Mouse (Mus musculus) megakaryocyte-erythroid progenitor cell, adult 5-6 weeks (primary cell): ENCODE results near the gene D2hgdh. TPM values are rescaled to one million over a fixed set of nuclear protein-coding genes. Genes with fewer than 3 reads are reported as not detected.

ENCODE experiments used
- ATAC-seq: replicated peaks from 2 replicates; pipeline ENCODE4 v1.8.0; 2016; ENCODE audit warnings: mild to moderate bottlenecking, inconsistent platforms; ENCODE audit not compliant: severe bottlenecking, poor library complexity, low FRiP score, low TSS enrichment
- total RNA-seq, 2 experiments: library from RNA; stranded (forward) in 1 of 2; stranded (reverse) in 1 of 2; fragments of 200-1000, 215-1000 nt in 1 of 2; fragments of >200 nt in 1 of 2; fragmentation: Nextera tagmentation in 1 of 2; gene quantifications; 2 replicates each; pipeline ENCODE4 v1.2.3; 2014 to 2017

The D2hgdh gene
- total RNA-seq (2014; fragmentation: Nextera tagmentation) (13.4 and 22.1 TPM in 2 replicates), total RNA-seq (2017) (18.1 and 21.8 TPM in 2 replicates)

DNA sequence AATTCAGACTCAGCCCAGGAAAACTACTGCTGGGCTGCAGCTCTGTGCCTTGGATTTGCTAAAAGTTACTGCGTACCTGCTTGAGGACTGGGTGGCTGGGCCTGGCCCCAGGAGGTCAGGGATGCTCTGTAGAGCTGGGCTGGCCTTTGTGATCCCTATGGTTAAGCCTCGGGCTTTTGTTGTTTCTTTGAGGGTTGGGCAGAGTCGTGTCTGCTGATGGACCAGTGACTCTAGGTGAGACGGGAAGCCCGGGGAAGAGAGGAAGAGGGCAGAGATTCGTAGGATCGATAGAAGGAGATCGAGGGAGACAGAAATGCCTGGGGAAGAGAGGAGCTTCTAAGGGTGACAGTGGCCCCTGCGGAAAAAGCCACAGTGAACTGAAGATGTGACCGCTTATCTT lies at the start of gene D2hgdh:
Gene D2hgdh (plus strand): TSS at position 301 of the 400 bp plus-strand sequence.
- ATAC-seq: peak; percentile 17

DNA sequence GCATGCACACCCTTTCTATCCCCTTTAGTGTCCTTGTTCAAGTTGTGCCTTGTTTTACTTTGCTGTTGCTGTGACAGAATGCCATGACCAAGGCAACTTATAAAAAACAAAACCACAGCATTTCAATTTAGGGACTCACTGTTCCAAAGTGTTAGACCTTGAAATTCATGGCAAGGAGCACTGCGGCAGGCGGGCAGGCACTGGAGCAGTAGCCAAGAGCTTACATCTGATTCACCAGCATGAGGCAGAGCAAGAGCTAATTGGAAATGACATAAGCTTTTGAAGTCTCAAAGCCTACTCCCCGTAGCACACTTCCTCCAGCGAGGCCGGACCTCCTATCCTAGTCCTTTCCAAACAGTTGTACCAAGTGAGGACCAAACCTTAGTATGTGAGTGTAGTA lies 48.0 kb upstream of the D2hgdh start:
- ATAC-seq: no peak

DNA sequence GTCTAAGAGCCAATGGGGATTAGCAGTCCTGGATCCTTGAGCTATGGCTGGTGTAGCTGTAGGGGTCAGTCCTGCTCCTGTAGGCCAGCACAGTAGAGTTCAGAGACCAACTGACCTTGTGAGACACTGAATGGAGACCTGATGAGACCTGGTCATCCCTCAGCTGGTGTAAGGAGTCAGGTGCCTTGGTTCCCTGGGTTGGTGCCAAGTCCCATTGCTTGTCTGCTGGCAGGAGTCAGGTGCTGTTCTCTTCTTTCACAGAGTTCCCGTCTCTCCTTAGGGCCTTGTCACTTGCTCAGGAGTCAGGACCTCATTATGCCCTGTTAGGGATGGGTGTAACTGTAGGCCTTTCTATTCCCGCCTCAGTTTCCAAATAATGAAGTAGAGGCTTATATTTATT lies 37.8 kb upstream of the D2hgdh start:
- no peak for ATAC-seq

DNA sequence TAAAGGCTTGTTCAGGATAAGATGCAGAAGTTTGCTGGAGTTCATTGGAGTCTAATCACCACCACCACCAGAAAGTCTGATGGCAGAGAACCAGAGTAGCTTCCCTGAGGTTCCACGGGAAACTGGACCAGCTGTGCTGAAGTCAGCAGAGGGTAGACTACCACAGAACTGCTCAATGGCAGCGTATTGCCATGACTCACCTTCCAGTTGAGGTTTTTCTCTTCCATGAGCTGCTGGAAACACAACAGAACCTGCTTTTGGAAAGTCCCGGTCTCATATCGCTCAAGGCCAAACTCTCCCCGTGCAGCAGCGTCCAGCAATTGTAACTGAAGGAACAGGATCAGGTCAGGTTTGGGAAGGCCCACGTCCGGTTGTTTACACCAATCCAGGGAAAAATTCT lies 30.2 kb upstream of the D2hgdh start:
- no peak for ATAC-seq

DNA sequence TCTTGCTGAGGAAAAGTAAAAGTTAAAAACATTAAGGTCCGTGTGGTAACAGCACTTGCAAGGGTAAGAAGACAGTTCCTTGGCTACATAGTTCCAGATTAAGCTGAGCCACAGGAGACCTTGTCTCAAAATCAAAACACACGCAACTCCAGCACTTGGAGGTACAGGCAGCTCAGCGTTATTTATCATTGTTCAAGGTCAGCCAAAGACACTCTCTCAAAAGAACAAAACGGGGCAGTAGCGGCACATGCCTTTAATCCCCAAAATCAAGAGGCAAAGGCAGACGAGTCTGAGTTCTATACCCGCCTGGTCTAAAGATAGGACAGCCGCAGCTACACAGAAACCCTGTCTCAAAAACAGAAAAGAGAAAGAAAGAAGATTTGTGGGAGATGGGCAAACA lies 28.8 kb upstream of the D2hgdh start:
- ATAC-seq: no peak

DNA sequence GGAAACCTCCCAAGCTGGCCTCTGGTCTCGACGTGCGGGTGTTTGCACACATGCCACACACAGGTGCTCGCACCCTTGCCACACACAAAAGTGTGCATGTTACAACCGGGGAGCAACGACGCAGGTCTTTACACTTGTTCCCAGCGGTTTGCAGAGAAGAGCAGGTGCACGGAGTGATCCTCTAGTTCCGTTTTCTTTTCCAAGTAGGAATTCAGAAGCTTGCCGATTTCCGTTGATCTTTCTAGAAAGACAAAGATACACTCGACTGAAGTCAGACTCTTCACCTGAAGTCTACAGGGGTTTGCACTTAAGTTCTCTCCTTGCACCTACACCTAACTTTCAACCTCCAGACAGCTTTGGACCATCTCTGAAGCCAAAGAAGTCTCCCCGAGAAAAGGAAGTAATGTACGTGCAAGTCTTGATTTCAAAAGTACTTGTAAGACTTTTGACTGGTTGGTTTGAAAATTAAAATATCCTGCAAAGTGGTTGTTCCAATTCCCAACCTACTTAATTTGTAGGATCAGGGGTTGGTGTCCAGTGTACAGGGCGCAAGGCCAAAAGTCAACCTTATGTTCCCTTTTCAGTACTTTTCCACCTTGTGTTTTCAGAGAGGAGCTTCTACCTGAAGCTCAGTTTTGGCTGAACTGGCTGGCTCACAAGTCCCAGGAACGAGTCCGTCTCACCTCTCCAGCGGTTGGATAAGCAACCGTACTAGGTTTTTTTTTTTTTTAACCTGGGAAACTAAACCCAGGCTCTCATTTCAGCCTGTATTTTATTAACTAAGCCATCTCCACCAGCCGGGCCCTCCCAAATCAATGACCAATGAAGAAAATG lies 23.8 kb upstream of the D2hgdh start:
- no peak for ATAC-seq

DNA sequence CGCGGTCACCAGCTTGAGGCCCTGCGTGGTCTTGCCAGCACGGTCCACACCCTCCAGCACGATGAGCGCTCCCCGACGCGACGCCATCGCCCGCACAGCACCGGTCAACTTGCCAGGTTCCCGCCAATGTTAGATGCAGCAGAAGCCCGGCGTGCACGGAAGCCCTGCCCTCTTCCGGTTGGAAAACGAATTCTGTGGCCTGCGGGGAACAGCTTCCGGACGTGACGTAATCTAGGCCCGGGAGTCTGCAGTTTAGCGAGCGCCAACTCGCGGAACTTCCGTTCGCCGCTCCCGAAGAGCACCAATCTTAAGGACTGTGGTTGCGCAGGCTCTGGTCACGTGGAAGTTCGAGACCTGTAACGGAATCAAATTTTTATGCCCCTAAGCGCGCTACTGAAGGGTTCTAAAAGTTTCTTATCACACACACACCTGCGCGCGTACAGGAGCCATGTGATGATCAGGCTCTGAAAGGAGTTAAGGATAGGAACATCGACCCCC lies 22.9 kb upstream of the D2hgdh start, which contains the start of gene Dtymk:
Gene Dtymk (minus strand): TSS at position 194 of the 498 bp plus-strand sequence.
- ATAC-seq: peak; percentile 62

DNA sequence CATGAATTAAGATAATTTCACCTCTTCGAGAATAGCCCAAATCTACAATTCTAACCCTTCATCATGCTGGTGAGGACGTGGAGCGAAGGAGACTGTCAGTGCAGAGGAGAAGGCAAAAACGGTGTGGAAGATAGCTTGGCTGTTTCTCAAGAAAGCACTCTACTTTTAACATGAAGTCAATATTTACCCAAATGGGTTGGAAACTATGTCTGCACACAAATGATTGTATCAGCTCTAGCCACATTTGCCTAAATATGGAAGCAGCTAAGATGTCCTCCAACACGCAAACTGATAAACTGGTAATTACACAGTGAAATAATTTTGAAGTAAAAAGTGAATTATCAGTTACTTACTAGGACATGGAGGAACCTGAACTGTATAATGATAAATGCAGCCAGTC lies 21.9 kb upstream of the D2hgdh start:
- ATAC-seq: peak; percentile 32

DNA sequence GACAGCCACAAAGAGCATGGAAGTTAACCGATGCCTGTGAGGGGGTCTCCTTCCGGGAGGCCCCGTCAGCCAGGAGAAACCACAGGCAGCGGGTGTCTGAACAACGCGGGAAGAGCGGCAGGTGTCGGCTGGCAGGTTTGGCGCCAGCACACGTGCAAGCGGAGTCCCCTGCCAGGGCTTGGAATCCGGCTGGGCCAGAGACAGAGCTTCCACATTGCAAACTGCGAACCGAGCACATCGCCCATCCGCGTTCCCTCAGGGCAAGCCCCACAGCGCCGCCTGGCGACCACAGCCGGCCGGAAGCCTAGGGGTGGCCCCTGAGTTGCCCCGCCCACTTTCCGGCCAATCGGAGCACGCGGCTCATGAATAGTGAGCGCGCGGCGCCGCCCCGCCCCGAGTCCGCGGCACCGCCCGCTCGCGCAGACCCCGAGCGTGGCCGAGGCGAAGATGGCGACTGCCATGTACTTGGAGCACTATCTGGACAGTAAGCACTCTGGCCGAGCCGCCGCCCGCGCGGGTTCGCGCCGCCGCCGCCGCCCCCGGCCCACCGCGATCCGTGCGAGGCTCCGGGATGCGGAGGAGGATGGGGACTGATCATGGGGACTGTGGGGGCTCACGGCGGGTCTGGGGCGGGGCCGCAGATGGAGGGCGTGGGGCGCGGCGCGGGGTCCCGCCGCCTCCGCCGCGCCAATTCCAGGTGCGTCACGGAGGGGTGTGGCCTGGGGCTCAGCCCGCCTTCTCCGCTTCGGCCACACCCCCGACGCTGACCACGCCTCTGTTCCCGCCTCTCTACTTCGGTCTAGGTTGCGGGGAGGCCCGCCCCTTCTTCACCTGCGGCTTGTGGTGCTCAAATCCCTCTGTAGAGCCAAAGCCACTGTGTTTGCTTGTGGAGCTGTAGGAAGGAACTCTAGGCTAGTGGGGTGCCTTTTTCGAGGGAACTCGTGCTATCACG lies 20.9 kb upstream of the D2hgdh start, which contains the start of gene Ing5:
Gene Ing5 (plus strand): TSS at position 410 of the 952 bp plus-strand sequence.
- ATAC-seq: peak; percentile 62

DNA sequence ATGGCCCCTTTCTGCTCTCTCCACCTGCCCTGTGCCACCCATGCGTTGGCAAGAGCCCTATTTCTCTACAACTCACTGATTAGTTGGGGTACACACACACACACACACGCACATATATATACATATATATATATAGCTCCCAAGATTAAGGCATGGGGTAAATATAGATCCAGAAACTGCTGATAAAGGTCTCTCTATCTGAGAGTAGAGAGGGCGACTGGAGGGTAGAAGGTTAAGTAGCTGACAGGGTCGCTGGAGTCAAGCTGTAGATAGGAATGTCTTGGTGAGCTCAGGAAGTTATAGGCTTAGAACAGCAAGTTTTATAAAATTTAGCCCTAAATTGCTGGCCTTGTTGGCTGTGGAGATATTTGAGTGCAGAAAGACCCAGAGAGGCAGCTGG lies 19.9 kb upstream of the D2hgdh start:
- no peak for ATAC-seq

DNA sequence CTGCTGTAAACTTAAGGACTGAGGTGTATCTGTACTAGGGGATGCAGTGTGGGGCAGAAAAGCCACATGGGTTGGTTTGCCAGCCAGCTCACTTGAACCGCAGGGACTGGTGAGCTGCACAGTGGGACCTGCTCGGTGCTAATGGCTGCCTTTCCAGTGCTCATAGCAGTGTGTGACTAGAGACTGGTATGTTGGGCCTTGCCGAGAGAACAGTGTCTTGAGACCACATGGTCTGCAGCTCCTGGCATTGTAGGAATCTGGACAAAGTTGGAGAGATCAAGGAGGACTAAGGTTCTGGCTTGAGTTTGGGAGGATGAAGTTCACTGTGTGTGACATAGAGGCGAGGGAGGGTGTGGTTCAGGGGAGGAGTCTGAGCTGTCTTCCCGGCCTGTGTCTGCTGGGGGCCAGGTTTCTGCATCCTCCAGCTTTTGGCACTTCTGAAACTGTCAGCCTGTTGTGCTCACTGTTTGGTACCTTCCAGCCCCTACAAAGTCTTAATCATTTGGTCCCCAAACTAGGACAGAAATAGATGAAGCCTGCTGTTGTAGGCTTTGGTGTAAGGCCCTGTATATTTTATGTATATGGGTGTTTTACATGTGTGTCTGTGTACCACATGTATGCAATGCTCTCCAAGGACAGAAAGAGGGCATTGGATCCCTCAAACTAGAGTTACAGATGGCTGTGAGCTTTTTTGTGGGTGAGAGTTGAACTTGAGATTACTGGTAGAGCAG lies 19.3 kb upstream of the D2hgdh start:
- no peak for ATAC-seq

DNA sequence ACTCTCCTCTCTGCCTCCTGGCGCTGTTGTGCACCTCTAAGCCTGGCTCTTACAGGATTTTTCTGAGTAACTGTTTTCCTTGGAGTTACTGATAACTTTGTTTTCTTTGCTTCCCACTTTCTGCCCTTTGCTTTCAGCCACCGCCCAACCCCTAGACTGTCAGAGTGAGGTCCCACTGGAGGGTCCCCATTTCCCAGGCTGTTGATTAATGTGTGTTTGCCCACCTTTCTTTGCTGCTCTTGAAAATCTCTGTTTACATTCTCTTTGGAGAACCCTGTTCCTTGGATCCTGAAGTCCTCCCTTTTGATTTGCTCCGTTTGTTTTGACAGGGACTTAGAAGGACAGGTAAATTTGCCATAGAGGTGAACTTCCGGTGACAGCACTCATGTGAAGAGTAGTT lies 15.8 kb upstream of the D2hgdh start:
- ATAC-seq: no peak

DNA sequence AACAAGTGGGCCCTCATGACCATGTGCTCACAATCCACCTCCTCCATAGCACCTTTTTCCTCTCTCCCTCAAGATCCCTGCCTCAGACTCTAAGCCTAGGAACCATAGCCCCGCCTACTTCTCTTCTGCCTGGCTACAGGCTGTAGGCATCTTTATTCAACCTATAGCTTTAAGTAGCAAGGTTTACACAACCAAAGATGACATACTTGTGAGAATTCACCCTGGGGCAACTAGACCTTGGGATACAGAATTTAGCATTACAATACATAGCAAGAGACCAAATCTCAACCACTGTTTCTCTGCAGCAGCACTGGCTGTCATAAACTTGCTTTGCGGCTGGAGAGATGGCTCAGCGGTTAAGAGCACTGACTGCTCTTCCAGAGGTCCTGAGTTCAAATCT lies 14.7 kb upstream of the D2hgdh start:
- ATAC-seq: no peak

DNA sequence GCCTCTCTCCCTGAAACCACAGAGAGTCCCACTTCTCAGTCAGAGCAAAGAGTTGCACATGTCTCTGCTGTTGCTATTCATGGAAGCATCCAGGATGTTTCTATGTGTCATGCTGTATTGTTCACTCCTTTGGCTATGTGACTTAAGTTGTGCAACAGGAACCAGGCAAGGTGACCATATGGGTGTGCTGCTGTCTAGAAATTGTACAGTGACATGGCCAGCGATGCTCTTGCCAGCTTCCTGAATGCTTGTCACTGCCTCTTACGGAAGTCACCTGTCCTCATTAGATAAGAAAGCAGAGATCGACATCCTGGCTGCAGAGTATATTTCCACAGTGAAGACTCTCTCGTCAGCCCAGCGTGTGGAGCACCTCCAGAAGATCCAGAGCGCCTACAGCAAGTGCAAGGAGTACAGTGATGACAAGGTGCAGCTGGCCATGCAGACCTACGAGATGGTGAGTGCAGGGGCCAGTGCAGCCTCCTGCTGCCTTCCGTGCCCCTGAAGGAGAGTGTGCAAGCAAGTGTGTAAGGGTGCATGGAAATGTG lies 13.1 kb upstream of the D2hgdh start:
- ATAC-seq: no peak

DNA sequence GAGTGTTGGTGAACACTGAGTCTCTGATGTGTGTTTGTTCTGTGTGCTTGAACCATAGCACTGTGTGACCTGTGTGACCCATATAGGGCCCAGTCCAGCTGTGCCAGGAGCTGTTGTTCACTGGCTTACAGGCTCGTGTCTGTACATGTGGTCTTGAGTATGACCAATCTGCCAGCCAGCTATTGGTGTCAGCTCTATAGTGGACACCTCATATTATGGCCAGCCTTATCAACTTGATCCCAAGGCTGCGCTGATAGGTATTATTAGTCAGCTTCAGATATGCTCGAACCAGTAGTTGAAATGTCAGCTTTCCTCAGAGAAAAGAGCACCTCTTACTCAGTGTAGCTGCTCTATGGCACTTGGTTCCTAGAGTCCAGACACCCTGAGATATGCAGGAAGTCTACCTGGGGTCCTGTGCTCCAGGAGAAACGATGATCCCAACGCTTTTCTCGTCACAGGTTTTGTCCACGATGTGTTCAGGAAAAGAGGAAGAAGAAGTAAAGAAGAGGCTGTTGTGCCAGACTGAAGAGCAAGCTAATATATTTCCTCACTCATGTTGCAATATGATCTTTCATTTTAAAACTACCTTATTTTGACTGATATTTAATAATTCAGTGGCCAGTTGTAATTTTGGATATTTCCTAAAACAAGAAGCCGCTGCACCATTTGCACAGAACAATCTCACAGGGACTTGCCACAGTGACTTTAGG lies 6.7 kb upstream of the D2hgdh start:
- no peak for ATAC-seq

DNA sequence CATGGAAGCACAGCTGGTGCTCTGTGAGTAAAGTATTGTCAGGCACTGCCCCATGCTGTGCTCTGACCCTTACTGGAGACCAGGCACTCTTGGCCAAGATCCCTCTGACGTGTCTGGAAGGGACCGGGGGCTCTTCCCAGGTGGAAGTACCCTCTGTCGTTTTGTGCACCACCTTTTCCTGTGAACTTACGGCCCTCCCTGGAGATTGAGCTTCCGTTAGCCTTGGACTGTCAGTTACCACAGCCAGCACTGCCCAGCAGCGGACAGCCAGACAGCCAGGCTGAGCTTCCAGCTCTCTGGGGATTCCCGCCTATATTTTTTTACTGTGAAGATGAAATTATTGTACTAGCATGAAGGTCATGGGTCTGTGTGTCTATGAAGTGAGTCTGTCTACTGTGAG lies 6.0 kb upstream of the D2hgdh start:
- no peak for ATAC-seq

DNA sequence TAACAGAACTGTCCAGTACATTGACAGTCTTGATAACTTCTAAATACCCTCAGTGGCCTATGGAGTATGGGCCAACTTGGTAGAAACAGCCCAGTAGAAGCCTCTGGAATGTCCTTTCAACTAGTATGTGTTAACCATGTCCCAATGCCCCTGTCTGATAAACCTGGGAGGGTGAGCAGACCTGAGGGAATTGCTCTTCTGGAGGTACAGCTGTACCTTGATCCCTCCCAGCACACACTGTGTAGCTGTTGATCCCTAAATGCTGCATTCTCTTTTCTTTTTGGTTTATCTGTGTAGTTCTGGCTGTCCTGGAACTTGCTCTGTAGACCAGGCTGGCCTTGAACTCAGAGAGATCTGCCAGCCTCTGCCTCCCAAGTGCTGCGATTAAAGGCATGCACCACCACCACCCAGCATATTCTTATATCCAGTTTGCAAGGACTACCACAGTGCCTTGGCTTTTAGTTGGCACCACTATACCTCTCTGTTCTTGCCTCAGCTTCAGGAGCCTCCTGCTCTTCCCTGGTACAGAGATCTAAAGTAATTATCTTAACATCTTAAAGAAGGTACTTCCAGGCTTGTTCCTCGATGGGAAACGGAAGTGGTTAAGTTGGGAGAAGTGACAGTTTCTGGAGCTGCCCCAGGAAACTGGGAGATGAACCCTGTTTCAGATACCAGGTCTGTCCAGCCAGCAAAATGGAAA lies 763 bp upstream of the D2hgdh start:
- no peak for ATAC-seq

DNA sequence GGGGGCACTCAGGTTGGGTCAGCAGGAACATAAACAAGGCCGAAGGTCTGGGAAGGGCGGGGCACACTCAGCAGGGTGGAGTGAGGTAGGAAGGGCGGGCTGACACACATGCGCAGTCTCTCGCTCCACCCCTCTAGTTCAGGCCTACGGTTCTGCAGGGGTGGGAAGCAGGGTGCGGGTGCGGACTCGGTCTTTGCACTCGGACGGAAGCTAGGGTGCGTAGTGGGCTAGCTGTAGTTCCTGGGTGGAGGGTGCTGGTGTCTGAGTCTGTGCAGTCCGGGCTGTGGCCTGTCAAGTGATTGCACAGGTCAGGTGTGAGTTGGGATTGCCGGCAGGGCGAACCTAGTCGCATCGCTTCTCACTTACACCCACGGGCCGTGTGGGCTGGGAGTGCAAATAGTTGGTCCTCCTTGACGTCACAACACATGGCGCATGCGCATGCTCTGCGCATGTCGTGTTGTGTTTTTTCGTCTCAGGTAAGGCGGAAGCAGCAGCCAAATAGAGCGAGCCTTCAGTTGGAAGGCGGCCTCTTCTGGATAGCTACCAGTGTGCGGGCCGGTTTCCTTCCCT lies 481 bp downstream of the D2hgdh start:
- ATAC-seq: peak; percentile 92
